Mouse (Mus musculus): Measurements from ENCODE around the gene Grm5. TPM values are rescaled to one million over a fixed set of nuclear protein-coding genes. Genes with fewer than 3 reads are reported as not detected.

The Grm5 gene
- polyA plus RNA-seq, 1 experiment = not detected

GRCm38 (mm10) chr7:88047366-88047765, 463.4 kb downstream of the Grm5 start:
- Histone ChIP-seq H3K36me3 (ENCODE audit: control insufficient read depth, insufficient read depth, low read length) (no peaks in the 10 kb centered on the region), H3K4me1 (replicated peaks; ENCODE audit: control insufficient read depth, insufficient read depth, low read length) (no peaks in the 10 kb centered on the region), H3K27ac (ENCODE audit: control insufficient read depth, insufficient read depth, low read length) (no peak overlapping the region), H3K4me3 (ENCODE audit: control insufficient read depth, insufficient read depth, low read length) (no peak overlapping the region), H3K27me3 (ENCODE audit: control insufficient read depth, insufficient read depth, low read length) (no peaks in the 10 kb centered on the region)
- DNase-seq = no peak
- TF ChIP-seq POLR2A (IDR thresholded peaks at IDR 0.05; ENCODE audit: control insufficient read depth, extremely low read depth, insufficient read depth, low read length, poor library complexity) (no peak), CTCF (IDR thresholded peaks at IDR 0.05; ENCODE audit: borderline replicate concordance, control insufficient read depth, extremely low read depth, insufficient read depth, low read length, poor library complexity) (no peak)

GRCm38 (mm10) chr7:88054224-88054938, 470.4 kb downstream of the Grm5 start:
- H3K27me3 ChIP-seq (ENCODE audit: control insufficient read depth, insufficient read depth, low read length) = no peaks in the 10 kb centered on the region
- no peak overlapping the region for H3K4me3 ChIP-seq (ENCODE audit: control insufficient read depth, insufficient read depth, low read length)
- no peak for TF ChIP-seq POLR2A (IDR thresholded peaks at IDR 0.05; ENCODE audit: control insufficient read depth, extremely low read depth, insufficient read depth, low read length, poor library complexity)
- no peak for TF ChIP-seq CTCF (IDR thresholded peaks at IDR 0.05; ENCODE audit: borderline replicate concordance, control insufficient read depth, extremely low read depth, insufficient read depth, low read length, poor library complexity)
- H3K4me1 ChIP-seq (replicated peaks; ENCODE audit: control insufficient read depth, insufficient read depth, low read length) = no peaks in the 10 kb centered on the region
- no peak overlapping the region for H3K27ac ChIP-seq (ENCODE audit: control insufficient read depth, insufficient read depth, low read length)
- no peak for DNase-seq
- no peaks in the 10 kb centered on the region for H3K36me3 ChIP-seq (ENCODE audit: control insufficient read depth, insufficient read depth, low read length)
- 67% methylated on average over 1 of the region's 1 CpGs for WGBS

GRCm38 (mm10) chr7:88056438-88056837, 472.5 kb downstream of the Grm5 start:
- WGBS = 95% methylated on average over 2 of the region's 2 CpGs
- no peaks in the 10 kb centered on the region for H3K4me1 ChIP-seq (replicated peaks; ENCODE audit: control insufficient read depth, insufficient read depth, low read length)
- H3K27me3 ChIP-seq (ENCODE audit: control insufficient read depth, insufficient read depth, low read length) = no peaks in the 10 kb centered on the region
- no peak overlapping the region for H3K4me3 ChIP-seq (ENCODE audit: control insufficient read depth, insufficient read depth, low read length)
- no peak overlapping the region for H3K27ac ChIP-seq (ENCODE audit: control insufficient read depth, insufficient read depth, low read length)
- no peak for DNase-seq
- no peaks in the 10 kb centered on the region for H3K36me3 ChIP-seq (ENCODE audit: control insufficient read depth, insufficient read depth, low read length)
- TF ChIP-seq POLR2A (IDR thresholded peaks at IDR 0.05; ENCODE audit: control insufficient read depth, extremely low read depth, insufficient read depth, low read length, poor library complexity) (no peak), CTCF (IDR thresholded peaks at IDR 0.05; ENCODE audit: borderline replicate concordance, control insufficient read depth, extremely low read depth, insufficient read depth, low read length, poor library complexity) (no peak)

- no peak overlapping the region for H3K27ac ChIP-seq (ENCODE audit: control insufficient read depth, insufficient read depth, low read length)
- H3K27me3 ChIP-seq (ENCODE audit: control insufficient read depth, insufficient read depth, low read length) = no peaks in the 10 kb centered on the region
- no peak for TF ChIP-seq CTCF (IDR thresholded peaks at IDR 0.05; ENCODE audit: borderline replicate concordance, control insufficient read depth, extremely low read depth, insufficient read depth, low read length, poor library complexity)
- no peaks in the 10 kb centered on the region for H3K4me1 ChIP-seq (replicated peaks; ENCODE audit: control insufficient read depth, insufficient read depth, low read length)
- no peak overlapping the region for H3K4me3 ChIP-seq (ENCODE audit: control insufficient read depth, insufficient read depth, low read length)
- H3K36me3 ChIP-seq (ENCODE audit: control insufficient read depth, insufficient read depth, low read length) = no peaks in the 10 kb centered on the region
- no peak for DNase-seq
Measured at GRCm38 (mm10) chr7:88091115-88091514, 507.1 kb downstream of the Grm5 start.

- Histone ChIP-seq H3K36me3 (ENCODE audit: control insufficient read depth, insufficient read depth, low read length) (no peaks in the 10 kb centered on the region), H3K4me3 (ENCODE audit: control insufficient read depth, insufficient read depth, low read length) (no peak overlapping the region), H3K4me1 (replicated peaks; ENCODE audit: control insufficient read depth, insufficient read depth, low read length) (no peaks in the 10 kb centered on the region), H3K27ac (ENCODE audit: control insufficient read depth, insufficient read depth, low read length) (no peak overlapping the region), H3K27me3 (ENCODE audit: control insufficient read depth, insufficient read depth, low read length) (no peaks in the 10 kb centered on the region)
- DNase-seq = no peak
- 49% methylated on average over 1 of the region's 1 CpGs for WGBS
- no peak for TF ChIP-seq POLR2A (IDR thresholded peaks at IDR 0.05; ENCODE audit: control insufficient read depth, extremely low read depth, insufficient read depth, low read length, poor library complexity)
- TF ChIP-seq CTCF (IDR thresholded peaks at IDR 0.05; ENCODE audit: borderline replicate concordance, control insufficient read depth, extremely low read depth, insufficient read depth, low read length, poor library complexity) = no peak
Measured at GRCm38 (mm10) chr7:88096536-88097107, 512.7 kb downstream of the Grm5 start.

GRCm38 (mm10) chr7:88097715-88098114, 513.7 kb downstream of the Grm5 start:
- 0% methylated on average over 1 of the region's 1 CpGs for WGBS
- no peaks in the 10 kb centered on the region for H3K36me3 ChIP-seq (ENCODE audit: control insufficient read depth, insufficient read depth, low read length)
- DNase-seq = peak; percentile 63
- H3K27me3 ChIP-seq (ENCODE audit: control insufficient read depth, insufficient read depth, low read length) = no peaks in the 10 kb centered on the region
- H3K27ac ChIP-seq (ENCODE audit: control insufficient read depth, insufficient read depth, low read length) = no peak overlapping the region
- H3K4me1 ChIP-seq (replicated peaks; ENCODE audit: control insufficient read depth, insufficient read depth, low read length) = no peaks in the 10 kb centered on the region
- no peak overlapping the region for H3K4me3 ChIP-seq (ENCODE audit: control insufficient read depth, insufficient read depth, low read length)
- TF ChIP-seq POLR2A (IDR thresholded peaks at IDR 0.05; ENCODE audit: control insufficient read depth, extremely low read depth, insufficient read depth, low read length, poor library complexity) (no peak), CTCF (IDR thresholded peaks at IDR 0.05; ENCODE audit: borderline replicate concordance, control insufficient read depth, extremely low read depth, insufficient read depth, low read length, poor library complexity) (no peak)

Measured in thymus, adult 2 months (tissue).